Mouse (Mus musculus): ENCODE results near the gene Rabgap1l. TPM values are rescaled to one million over a fixed set of nuclear protein-coding genes. Genes with fewer than 3 reads are reported as not detected.
"Not testable (repeated sequence)": the region's sequence is repeated elsewhere in the genome, so short reads cannot be mapped to it uniquely, and the experiment has no call there.

The Rabgap1l gene
- polyA plus RNA-seq, 1 experiment from 2014 or later: 25.4 TPM

DNA sequence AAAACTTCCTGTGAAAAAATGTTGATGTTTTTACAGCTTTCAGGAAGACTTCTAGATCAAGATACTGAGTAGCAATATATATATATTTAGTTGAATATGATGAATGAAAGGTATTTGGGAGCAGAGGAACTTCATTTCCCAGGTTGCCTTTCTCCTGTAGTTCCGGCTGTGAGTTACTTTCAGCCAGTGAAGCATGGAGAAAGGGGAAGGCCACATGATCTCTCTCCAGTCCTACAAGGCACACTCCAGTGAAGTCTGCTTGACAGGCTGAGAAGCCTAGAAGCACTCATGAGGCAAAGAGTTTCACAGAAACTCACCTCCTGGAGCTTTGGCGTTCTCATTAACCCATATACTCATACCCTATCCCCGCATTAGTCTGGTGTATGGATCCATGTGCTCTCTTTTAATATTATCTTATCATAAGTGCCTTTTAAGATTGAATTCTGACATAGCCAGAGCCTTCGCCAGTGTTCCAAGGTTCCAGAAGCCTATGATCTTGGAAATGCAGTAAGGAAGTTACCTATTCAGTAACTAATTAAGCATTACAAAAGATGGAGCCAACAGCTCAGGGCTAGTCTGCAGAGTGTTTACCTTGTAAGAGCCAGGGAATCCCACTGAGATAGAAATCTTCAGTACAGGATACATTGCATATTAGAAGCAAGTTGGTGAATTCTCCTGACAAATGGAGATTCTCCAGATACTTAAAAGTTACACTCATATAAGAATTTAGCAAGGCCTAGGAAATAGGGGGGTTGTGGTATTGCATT lies 168.5 kb downstream of the Rabgap1l start:
- H3K27ac ChIP-seq; H3K4me3 ChIP-seq (ENCODE audit: inconsistent target); H3K79me2 ChIP-seq (ENCODE audit: inconsistent target); H3K36me3 ChIP-seq (ENCODE audit: inconsistent target): not testable (repeated sequence)
- WGBS (ENCODE audit: missing documents): 92% methylated on average over 4 of the region's 4 CpGs

DNA sequence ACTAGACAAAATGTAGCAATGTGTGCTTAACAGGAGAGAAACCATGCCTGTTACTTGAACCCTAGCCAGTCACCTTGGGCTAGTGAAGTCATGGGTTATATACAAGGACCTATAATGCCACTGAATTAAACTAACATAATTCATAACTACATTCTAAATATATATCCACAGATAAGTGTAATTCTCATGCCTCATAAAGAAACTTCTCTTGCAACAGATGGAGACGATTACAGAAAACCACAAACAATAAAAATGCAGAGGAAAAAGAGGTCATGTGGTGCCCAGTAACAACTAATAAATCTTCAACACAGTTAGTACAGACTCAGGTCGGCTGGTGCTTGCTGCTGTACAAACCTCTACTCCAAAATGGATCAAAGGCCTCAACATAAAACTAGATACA lies 174.8 kb downstream of the Rabgap1l start:
- Histone ChIP-seq H3K36me3 (ENCODE audit: inconsistent target) (no peaks in the 10 kb centered on the region), H3K4me3 (ENCODE audit: inconsistent target) (no peak overlapping the region), H3K79me2 (ENCODE audit: inconsistent target) (no peaks in the 10 kb centered on the region), H3K27ac (no peak overlapping the region)
- 18% methylated on average over 2 of the region's 2 CpGs for WGBS (ENCODE audit: missing documents)

DNA sequence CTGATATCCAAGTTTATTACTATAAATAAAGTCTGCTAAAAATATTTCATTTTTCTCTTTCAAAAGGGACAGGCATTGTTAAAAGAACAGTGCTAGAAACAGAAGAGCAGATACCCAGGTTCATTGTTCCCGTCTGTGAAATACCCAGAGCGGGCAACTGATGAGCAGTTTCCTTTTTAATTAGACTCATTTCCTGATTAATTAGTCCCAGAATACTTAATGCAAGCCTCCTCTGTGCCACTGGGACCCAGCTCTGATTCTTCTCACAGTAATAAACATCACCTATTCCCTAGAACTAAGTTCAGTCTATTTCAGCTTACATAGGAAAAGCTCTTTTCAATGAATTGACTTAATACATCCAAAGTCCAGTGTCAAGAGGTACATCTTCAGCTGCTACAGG lies 186.6 kb downstream of the Rabgap1l start:
- Histone ChIP-seq H3K27ac (no peak overlapping the region), H3K4me3 (ENCODE audit: inconsistent target) (no peak overlapping the region), H3K79me2 (ENCODE audit: inconsistent target) (no peaks in the 10 kb centered on the region), H3K36me3 (ENCODE audit: inconsistent target) (no peaks in the 10 kb centered on the region)
- WGBS (ENCODE audit: missing documents): 88% methylated on average over 2 of the region's 2 CpGs

DNA sequence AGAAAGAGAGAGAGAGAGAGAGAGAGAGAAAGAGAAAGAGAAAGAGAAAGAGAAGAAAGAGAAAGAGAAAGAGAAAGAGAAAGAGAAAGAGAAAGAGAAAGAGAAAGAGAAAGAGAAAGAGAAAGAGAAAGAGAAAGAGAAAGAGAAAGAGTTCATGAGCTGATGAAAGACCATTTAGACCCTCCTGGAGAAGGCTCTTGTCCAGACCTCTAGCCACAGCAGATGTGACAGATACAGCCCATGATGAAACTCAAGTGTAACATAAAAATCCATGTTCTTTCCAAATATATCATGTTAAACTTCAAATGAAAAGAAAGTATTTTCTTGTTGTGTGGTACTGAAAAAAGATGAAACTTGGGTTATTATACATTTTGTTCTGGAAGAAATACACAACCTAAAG lies 189.7 kb downstream of the Rabgap1l start:
- H3K4me3 ChIP-seq (ENCODE audit: inconsistent target); H3K36me3 ChIP-seq (ENCODE audit: inconsistent target); H3K27ac ChIP-seq; H3K79me2 ChIP-seq (ENCODE audit: inconsistent target): not testable (repeated sequence)

DNA sequence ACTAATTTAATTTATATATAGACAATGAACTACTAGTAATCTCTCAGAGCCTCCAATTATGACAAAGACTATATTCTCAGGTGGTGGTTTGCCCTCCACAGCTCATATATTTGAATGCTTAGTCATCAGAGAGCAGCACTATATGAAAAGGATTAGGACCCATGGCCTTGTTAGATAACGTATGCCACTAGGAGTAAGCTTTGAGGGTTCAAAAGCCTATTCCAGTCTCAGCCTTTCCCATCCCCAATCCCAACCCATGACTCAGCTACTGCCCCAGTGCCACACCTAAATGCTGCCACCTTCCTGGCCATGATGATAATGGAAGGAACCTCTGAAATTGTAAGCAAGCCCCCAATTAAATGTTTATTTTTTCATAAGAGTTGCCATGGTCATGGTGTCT lies 195.6 kb downstream of the Rabgap1l start:
- no peaks in the 10 kb centered on the region for H3K36me3 ChIP-seq (ENCODE audit: inconsistent target)
- no peaks in the 10 kb centered on the region for H3K79me2 ChIP-seq (ENCODE audit: inconsistent target)
- H3K4me3 ChIP-seq (ENCODE audit: inconsistent target): no peak overlapping the region
- no CpG with 5 or more reads among the region's 1 CpGs for WGBS (ENCODE audit: missing documents)
- no peak overlapping the region for H3K27ac ChIP-seq

DNA sequence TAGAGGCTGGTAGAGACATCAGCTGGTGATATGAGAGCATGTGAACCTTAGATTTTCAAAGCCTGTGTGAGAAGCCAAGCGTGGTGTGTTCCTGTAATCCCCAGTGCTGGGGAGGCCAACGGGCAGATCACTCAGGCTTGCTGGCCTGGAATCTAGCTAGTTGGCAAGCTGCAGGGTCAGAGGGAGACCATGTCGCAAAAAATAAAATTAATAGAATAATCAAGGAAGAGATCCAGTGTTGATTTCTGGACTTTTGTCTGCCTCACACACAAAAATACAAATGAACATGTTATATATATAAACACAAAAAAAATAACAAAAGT lies 196.1 kb downstream of the Rabgap1l start:
- Histone ChIP-seq H3K27ac (no peak overlapping the region), H3K36me3 (ENCODE audit: inconsistent target) (no peaks in the 10 kb centered on the region), H3K79me2 (ENCODE audit: inconsistent target) (no peaks in the 10 kb centered on the region), H3K4me3 (ENCODE audit: inconsistent target) (no peak overlapping the region)
- 100% methylated on average over 2 of the region's 3 CpGs for WGBS (ENCODE audit: missing documents)

DNA sequence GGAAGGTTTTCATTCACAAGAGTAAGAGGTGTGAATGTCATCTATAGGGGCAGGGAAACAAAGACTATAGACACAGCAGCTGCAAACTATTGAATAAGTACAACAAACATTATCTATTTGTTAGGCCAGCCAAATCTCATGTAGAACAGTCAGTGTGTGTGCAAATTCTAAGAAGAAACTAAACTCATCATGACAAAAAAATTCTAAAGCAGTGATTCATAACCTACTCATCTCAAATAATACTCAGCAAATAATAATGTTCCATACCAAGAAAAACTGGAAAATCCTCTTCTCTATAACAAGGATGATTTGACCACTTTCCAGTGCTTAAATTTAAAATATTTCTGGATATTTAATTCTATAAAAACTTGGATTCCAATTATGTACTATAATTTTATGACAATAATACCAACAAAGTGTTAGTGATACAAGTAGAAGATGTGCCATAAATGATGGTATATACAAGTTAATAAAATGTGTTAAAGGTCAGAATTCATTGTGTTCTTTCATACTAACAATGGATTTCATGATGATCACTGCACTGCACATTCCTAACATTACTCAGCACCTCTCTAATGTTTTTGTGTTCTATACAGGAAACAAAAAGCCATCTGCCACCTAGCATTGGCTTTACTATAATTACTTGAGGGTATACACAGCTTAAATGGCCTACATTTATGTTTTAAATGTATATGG lies 196.6 kb downstream of the Rabgap1l start:
- Histone ChIP-seq H3K79me2 (ENCODE audit: inconsistent target) (no peaks in the 10 kb centered on the region), H3K4me3 (ENCODE audit: inconsistent target) (no peak overlapping the region), H3K36me3 (ENCODE audit: inconsistent target) (no peaks in the 10 kb centered on the region), H3K27ac (no peak overlapping the region)

DNA sequence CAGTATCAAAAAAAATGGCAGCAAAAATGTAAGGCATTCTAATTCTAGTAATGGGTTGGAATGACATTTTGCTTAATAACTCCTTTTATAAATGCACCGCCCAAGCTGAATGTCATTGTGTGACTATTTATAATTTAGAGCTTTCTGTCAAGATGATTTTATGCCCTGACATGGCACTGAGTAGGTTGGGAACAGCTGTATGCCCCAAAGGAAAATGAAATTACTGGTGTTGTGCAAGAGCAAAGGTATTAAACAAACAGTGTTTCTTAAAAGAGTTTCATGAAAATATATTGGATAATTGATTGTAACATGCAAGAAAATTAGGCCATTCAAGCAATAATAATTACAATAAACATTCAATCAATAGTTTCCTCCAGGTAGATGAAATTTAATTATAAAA lies 198.4 kb downstream of the Rabgap1l start:
- no peak overlapping the region for H3K27ac ChIP-seq
- H3K79me2 ChIP-seq (ENCODE audit: inconsistent target): no peaks in the 10 kb centered on the region
- WGBS (ENCODE audit: missing documents): 90% methylated on average over 1 of the region's 1 CpGs
- H3K4me3 ChIP-seq (ENCODE audit: inconsistent target): no peak overlapping the region
- no peaks in the 10 kb centered on the region for H3K36me3 ChIP-seq (ENCODE audit: inconsistent target)

DNA sequence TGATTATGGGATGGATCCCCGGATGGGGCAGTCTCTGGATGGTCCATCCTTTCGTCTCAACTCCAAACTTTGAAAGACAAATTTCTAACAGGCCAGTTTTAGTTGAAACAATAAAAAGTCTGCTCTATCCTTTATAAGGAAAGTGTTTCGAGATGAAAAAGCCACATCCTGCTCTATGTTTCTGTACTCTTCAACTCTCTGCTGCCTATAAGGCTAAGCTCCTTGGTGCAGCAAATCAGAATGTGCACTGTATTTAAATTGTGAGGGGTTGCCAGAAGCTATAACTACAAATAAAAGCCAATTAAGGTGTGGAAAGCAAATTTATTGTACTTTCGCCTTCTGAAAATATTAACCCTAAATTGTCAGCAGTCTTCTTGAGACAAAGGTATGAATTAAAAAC lies 198.9 kb downstream of the Rabgap1l start:
- 83% methylated on average over 4 of the region's 4 CpGs for WGBS (ENCODE audit: missing documents)
- no peak overlapping the region for H3K27ac ChIP-seq

DNA sequence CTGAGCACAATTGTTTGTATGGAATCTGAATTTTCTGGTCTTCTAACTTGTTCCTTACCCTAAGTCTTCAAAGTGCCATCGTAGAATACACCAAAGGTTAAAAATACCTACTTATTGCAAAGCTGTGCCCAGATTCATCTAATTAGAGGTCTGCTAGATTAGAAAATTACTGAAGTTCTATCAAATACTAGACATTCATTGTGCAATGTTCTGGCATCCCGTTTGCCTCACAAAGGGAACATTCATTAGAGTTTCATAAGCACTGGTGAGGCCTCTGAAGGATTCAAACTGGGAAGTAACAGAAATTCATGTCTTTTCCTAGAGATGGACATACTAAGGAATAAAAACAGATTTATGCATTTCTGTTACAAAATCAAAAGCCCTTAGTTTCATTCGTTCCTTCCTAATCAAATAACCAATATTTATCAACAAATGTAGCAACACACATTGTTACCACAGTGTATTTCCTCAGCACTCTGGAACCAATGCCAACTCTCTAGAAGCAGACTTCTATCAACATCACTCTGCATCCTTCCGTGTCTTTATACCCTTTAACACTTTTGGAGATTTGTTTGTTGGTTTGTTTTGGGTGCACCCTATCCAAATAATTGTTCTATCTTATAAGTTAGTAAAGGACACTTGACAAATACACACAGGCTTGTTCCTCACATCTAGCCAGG lies 204.0 kb downstream of the Rabgap1l start:
- H3K36me3 ChIP-seq (ENCODE audit: inconsistent target): no peaks in the 10 kb centered on the region
- H3K4me3 ChIP-seq (ENCODE audit: inconsistent target): no peak overlapping the region
- H3K27ac ChIP-seq: no peak overlapping the region
- no peaks in the 10 kb centered on the region for H3K79me2 ChIP-seq (ENCODE audit: inconsistent target)
- 92% methylated on average over 4 of the region's 4 CpGs for WGBS (ENCODE audit: missing documents)

More for the DNA sequence above, 198.9 kb downstream of the Rabgap1l start:
- H3K36me3 ChIP-seq (ENCODE audit: inconsistent target): no peaks in the 10 kb centered on the region
- H3K4me3 ChIP-seq (ENCODE audit: inconsistent target): no peak overlapping the region
- H3K79me2 ChIP-seq (ENCODE audit: inconsistent target): no peaks in the 10 kb centered on the region

DNA sequence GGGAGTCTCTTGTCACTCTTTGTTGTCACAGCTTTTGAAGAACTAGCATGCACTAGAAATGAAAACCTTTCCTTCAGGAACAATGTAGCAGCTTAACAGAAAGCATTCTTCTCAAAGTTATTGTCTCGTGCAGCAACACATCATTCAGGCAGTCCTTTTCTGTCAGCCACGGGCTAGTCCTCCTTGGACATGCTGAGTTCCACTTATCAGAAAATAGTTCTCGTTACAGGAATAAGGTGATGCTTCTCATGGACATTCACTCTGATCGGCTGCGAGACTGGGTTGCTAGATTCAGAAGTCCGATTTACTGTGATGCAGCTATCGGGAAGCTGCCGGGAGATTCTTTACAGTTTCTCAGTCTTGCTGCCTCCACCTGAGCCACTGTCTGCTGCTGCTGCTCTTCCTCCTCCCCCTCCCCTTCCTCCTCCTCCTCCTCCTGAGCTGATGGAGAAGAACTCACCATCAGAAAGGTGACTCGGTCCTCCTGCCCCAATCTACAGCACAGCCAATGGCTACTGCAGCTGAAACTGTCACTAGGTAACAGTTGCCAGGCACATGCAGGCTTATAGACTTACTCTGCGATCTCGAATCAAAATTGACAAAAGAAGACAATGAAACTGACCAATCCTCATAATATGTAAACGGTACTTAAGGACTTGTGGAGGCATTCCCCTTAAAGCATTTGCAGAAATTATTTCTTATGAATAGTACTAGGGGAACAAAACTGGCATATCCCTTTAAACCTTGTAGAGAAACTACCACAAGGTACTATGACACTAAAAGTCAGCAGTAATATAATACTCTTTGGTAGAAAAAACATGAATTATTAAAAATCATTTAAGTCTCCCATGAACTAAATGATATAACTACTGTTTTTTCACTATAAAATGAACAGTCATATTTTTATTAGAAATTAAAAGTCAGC lies 213.4 kb downstream of the Rabgap1l start:
- H3K27ac ChIP-seq: no peak overlapping the region
- WGBS (ENCODE audit: missing documents): 91% methylated on average over 12 of the region's 12 CpGs
- no peaks in the 10 kb centered on the region for H3K36me3 ChIP-seq (ENCODE audit: inconsistent target)
- H3K4me3 ChIP-seq (ENCODE audit: inconsistent target): no peak overlapping the region
- no peaks in the 10 kb centered on the region for H3K79me2 ChIP-seq (ENCODE audit: inconsistent target)

DNA sequence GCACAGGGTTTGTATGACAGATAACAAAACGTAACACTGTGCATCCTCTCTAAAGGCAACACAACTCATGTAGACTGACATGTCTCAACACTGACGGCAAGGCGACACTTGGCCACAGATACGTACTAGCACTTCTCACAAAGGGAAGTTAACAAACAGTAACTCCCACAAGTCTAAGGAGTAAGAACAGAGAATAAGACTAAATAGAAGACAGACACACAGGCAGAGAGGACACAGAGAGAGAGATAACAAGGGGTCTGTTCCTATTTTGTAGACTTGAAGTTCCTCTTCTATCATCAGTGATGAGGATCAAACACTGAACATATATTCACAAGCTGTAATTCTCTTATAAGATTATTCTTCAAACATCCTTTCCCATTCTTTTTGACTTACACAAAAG lies 216.9 kb downstream of the Rabgap1l start:
- H3K4me3 ChIP-seq (ENCODE audit: inconsistent target): no peak overlapping the region
- H3K36me3 ChIP-seq (ENCODE audit: inconsistent target): no peaks in the 10 kb centered on the region
- 90% methylated on average over 4 of the region's 4 CpGs for WGBS (ENCODE audit: missing documents)
- no peaks in the 10 kb centered on the region for H3K79me2 ChIP-seq (ENCODE audit: inconsistent target)
- no peak overlapping the region for H3K27ac ChIP-seq

DNA sequence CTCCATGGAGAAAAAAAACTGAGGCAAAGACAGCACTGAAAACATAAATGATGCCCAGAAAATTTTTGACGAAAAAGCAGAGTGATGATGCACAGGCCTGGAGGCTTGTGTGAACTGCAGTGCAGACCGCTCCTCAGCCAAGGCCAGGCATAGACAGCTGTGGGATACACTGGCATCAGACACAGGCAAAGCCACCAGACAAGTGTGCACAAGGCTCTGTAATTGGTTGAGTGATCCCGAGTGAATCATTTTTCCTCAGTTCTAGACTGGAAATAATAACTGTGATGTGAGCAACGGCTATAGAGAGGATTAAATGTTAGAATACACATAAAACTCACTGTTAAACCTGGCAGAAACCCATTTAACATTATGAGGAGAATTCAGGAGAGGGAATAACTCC lies 219.0 kb downstream of the Rabgap1l start:
- no peak overlapping the region for H3K4me3 ChIP-seq (ENCODE audit: inconsistent target)
- H3K79me2 ChIP-seq (ENCODE audit: inconsistent target): no peaks in the 10 kb centered on the region
- 94% methylated on average over 4 of the region's 4 CpGs for WGBS (ENCODE audit: missing documents)
- H3K27ac ChIP-seq: no peak overlapping the region
- H3K36me3 ChIP-seq (ENCODE audit: inconsistent target): no peaks in the 10 kb centered on the region

DNA sequence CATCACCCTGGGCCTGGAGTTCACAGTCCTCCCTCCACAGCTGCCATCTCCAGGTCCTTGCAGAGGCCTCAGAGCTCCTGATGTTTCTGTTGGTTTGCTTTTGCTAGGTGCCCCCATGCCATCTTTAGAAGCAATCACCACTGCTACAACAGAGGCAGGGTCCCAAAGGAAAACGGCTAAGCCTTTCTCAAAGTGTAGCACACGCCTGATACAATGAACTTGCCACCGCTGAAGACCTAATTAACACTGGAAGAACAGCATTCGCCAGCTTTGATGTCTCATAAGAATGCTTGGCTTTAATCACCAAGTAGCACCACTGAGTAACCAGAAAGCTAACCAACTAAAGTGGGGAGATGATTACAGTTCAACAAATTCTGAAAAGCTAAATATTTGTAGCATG lies 226.6 kb downstream of the Rabgap1l start:
- no peaks in the 10 kb centered on the region for H3K36me3 ChIP-seq (ENCODE audit: inconsistent target)
- no peak overlapping the region for H3K4me3 ChIP-seq (ENCODE audit: inconsistent target)
- H3K27ac ChIP-seq: no peak overlapping the region
- 90% methylated on average over 4 of the region's 4 CpGs for WGBS (ENCODE audit: missing documents)
- no peaks in the 10 kb centered on the region for H3K79me2 ChIP-seq (ENCODE audit: inconsistent target)
